Mouse (Mus musculus) hindbrain, embryonic 12.5 days (tissue): Measurements from ENCODE around the gene 2810006K23Rik. TPM values are rescaled to one million over a fixed set of nuclear protein-coding genes. Genes with fewer than 3 reads are reported as not detected.
"Not testable (repeated sequence)": the region's sequence is repeated elsewhere in the genome, so short reads cannot be mapped to it uniquely, and the experiment has no call there.

Experiments
- ATAC-seq: fragments of 200-750 bp; cut with Nextera tagmentation; 2 replicates; pipeline ENCODE4 v1.8.0; 2017; ENCODE audit warnings: moderate TSS enrichment; ENCODE audit not compliant: low FRiP score
- H3K27ac ChIP-seq: fragments of 300-500 bp; sonication (generic); 2 replicates; pipeline ENCODE4 v1.5.1; 2016; ENCODE audit warnings: mild to moderate bottlenecking
- H3K27me3 ChIP-seq: fragments of 300-500 bp; sonication (generic); 2 replicates; pipeline ENCODE4 v1.6.1; 2016; ENCODE audit warnings: mild to moderate bottlenecking
- H3K36me3 ChIP-seq: fragments of 300-500 bp; sonication (generic); 2 replicates; pipeline ENCODE4 v1.6.1; 2016; ENCODE audit warnings: mild to moderate bottlenecking
- H3K4me1 ChIP-seq: fragments of 300-500 bp; sonication (generic); 2 replicates; pipeline ENCODE4 v1.6.1; 2016
- H3K4me2 ChIP-seq: fragments of 300-500 bp; sonication (generic); replicated peaks from 2 replicates; pipeline ENCODE4 v1.6.1; 2016; ENCODE audit warnings: mild to moderate bottlenecking
- H3K4me3 ChIP-seq: fragments of 300-500 bp; sonication (generic); 2 replicates; pipeline ENCODE4 v1.5.1; 2016; ENCODE audit warnings: mild to moderate bottlenecking
- H3K9ac ChIP-seq: fragments of 300-500 bp; sonication (generic); 2 replicates; pipeline ENCODE4 v1.6.1; 2016; ENCODE audit warnings: mild to moderate bottlenecking, moderate library complexity
- H3K9me3 ChIP-seq: fragments of 300-500 bp; sonication (generic); replicated peaks from 2 replicates; pipeline ENCODE4 v1.6.1; 2016; ENCODE audit warnings: mild to moderate bottlenecking
- WGBS: fragments of 180-500 bp; shearing (Covaris S2); methylation state at CpG from one replicate; pipeline ENCODE4 v1.1.7; 2016; 5-methylcytosine and 5-hydroxymethylcytosine counted together
- polyA plus RNA-seq: library from polyadenylated mRNA; unstranded; fragments of >200 nt; fragmentation: Nextera tagmentation; extraction: Ambion mirVana; gene quantifications from 2 replicates; pipeline ENCODE4 v1.2.1, GENCODE M21; 2016

Gene 2810006K23Rik
- polyA plus RNA-seq, 1 experiment from 2014 or later = 20.0 TPM

DNA sequence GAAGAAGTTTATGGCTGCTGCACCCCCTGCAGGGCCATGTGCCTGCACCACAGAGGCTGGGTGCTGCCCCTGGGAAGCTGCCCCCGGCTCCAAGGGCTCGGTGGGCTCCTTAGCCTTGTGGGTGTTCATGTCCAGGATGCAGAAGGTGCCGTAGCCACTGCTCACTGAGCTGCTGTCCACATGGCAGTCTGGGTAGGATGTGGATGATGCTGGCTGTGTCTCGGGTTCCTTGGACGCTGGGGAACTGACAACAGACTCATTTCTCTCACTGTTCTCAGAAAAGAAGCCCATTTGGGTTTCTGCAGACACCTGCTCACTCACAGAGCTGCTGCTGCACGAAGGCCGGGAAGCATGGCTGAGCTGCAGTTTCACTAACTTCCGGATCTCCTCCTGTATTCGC lies 12.4 kb upstream of the 2810006K23Rik start:
- Histone ChIP-seq H3K4me3 (no peak overlapping the region), H3K9me3 (peaks cover 6% of the 10 kb centered on the region), H3K27me3 (no peaks in the 10 kb centered on the region), H3K36me3 (peaks cover 81% of the 10 kb centered on the region), H3K9ac (no peak overlapping the region), H3K27ac (no peak overlapping the region), H3K4me2 (no peak overlapping the region), H3K4me1 (no peaks in the 10 kb centered on the region)
- no peak for ATAC-seq
- 95% methylated on average over 9 of the region's 9 CpGs for WGBS

DNA sequence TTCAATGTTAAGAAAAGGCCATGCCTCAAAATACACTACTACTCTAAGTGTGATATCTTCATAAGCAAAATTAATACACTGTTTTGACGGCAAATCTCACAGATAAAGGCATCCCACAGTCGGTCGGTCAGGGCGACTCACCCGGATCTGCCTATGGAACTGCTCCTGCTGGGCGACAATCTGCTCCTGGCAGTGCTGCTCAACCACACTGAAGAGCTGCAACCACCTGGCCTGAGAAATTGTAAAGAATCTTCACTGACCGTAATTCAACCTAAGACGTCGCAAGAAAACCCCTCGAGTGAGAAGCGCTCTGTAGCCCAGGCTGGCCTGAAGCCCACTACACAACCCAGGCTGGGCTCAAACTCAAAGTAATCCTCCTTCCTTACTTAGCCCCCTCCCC lies 11.9 kb upstream of the 2810006K23Rik start:
- Histone ChIP-seq H3K9me3 (peaks cover 6% of the 10 kb centered on the region), H3K27me3 (no peaks in the 10 kb centered on the region), H3K4me2 (no peak overlapping the region), H3K4me3 (no peak overlapping the region), H3K9ac (no peak overlapping the region), H3K36me3 (peaks cover 81% of the 10 kb centered on the region), H3K27ac (no peak overlapping the region), H3K4me1 (no peaks in the 10 kb centered on the region)
- ATAC-seq = no peak
- 91% methylated on average over 11 of the region's 11 CpGs for WGBS

DNA sequence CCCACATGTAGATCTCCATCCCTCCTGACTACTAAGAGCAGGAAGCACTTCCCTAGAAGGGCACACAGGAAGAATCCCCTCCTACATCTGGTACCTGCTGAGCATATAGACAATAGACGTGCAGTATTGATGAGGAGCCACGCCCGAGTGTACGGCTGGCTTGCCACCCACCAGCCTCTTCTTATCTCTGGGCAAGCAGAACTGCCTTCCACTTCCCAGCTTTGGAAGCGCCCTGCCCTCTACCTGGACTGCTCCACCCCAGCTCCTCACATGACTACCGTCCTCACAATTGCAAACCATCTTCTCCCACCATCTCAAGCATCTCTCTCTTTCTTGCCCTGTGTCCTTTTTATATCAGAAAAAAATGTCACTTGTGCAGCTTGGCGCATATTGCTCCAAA lies 10.2 kb upstream of the 2810006K23Rik start:
- H3K36me3 ChIP-seq = peaks cover 75% of the 10 kb centered on the region

DNA sequence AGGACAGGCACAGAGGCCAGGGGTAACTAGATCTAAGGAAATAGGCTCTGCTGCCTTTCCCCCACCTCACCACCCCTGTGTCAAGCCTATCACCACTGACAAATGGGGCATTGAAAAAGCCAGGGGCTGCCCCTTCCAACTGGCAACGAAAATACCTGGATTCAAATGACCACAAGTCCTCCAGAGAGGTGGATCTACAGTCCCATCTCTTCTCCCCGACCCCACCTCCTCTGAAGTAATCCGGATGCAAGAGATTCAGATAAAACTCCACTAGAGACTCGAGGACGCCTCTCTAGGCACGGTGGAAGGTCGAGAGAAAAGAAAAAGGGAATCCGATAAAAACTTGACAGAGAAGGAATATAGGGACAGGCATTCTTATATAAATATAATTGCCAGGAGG lies 1.1 kb upstream of the 2810006K23Rik start:
- peaks cover 17% of the 10 kb centered on the region for H3K36me3 ChIP-seq
- no peaks in the 10 kb centered on the region for H3K9me3 ChIP-seq
- peaks cover 15% of the 10 kb centered on the region for H3K4me1 ChIP-seq
- peak overlapping the region; percentile 97 for H3K27ac ChIP-seq
- H3K4me3 ChIP-seq = peak overlapping the region; percentile 77
- H3K9ac ChIP-seq = peak overlapping the region; percentile 83
- no peaks in the 10 kb centered on the region for H3K27me3 ChIP-seq
- no peak for ATAC-seq
- 2% methylated on average over 8 of the region's 8 CpGs for WGBS
- peak overlapping the region; percentile 93 for H3K4me2 ChIP-seq

More for the DNA sequence above, 10.2 kb upstream of the 2810006K23Rik start:
- 91% methylated on average over 7 of the region's 7 CpGs for WGBS
- no peak for ATAC-seq
- Histone ChIP-seq H3K9ac (no peak overlapping the region), H3K4me3 (no peak overlapping the region), H3K4me1 (no peaks in the 10 kb centered on the region), H3K27me3 (no peaks in the 10 kb centered on the region), H3K27ac (no peak overlapping the region), H3K9me3 (no peaks in the 10 kb centered on the region; the same call in 1 of the 2 replicates), H3K4me2 (no peak overlapping the region)

DNA sequence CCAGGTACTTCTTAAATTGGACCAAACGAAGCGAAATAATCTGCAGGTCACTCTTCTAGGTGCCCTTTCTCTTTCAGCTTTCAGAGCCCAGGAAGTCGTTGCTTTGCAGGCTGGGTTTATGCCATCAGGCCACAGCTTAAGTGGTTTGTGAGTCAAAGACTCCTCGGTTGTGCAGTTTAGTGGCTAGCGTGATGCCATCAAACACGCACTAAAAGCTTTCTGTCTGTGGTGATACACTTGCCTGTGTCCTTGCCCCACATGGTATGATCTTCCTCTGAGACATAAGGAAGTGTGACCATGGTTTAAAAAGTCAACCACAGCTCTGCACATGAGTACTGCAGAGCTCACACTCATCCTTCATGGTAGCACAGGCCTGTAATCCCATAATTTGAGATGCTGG lies 2.2 kb downstream of the 2810006K23Rik start:
- WGBS = 90% methylated on average over 6 of the region's 6 CpGs
- Histone ChIP-seq H3K27me3 (no peaks in the 10 kb centered on the region), H3K4me2 (no peak overlapping the region), H3K9me3 (no peaks in the 10 kb centered on the region), H3K9ac (no peak overlapping the region), H3K36me3 (no peaks in the 10 kb centered on the region), H3K4me1 (peaks cover 31% of the 10 kb centered on the region), H3K27ac (no peak overlapping the region), H3K4me3 (no peak overlapping the region)
- no peak for ATAC-seq

DNA sequence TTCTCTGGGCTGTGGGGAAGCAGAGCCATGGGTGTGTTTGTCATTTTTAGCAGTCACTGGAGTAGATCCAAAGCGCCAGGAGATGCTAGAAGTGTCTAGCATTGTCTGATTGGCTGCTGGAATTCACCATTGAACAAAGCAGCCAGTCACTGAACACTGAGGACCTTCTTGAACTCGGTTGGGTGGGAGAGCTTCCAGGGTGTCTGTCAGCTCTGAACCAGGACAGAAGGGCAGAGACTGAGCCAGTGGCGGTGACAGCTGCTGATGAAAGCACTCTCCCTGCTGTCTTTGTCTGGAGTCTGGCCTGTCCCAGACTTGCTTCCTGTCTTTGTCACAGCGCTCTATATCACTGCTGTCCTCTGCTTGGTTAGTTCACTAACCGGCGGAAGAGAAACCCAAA lies 6.5 kb downstream of the 2810006K23Rik start:
- 23% methylated on average over 6 of the region's 6 CpGs for WGBS
- no peak overlapping the region for H3K4me2 ChIP-seq
- peak; percentile 87 for ATAC-seq

DNA sequence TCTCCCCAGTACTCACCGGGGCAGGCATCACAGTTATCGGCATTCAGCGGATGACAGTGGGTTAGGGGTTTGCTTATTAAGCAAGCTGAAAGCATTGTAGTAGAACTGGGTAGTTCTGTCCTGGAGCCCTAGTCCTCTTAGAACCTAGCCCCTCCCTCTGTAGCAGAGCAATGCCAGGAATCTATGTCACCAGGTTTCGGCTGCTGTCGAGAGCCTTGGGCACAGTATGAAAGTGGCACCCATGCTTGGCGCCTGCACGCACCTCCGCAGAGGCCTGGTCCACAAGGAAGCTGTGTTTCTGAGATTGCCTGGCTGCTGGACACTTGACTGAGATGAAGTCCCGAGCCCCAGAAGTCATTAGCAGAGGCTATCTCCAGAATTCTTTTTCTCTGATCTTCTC lies 9.2 kb downstream of the 2810006K23Rik start:
- H3K4me3 ChIP-seq = no peak overlapping the region
- no peak overlapping the region for H3K27ac ChIP-seq
- H3K27me3 ChIP-seq = no peaks in the 10 kb centered on the region
- H3K4me1 ChIP-seq = peaks cover 44% of the 10 kb centered on the region
- H3K36me3 ChIP-seq = no peaks in the 10 kb centered on the region
- no peak overlapping the region for H3K9ac ChIP-seq
- WGBS = 87% methylated on average over 9 of the region's 9 CpGs
- no peak for ATAC-seq
- H3K4me2 ChIP-seq = no peak overlapping the region
- H3K9me3 ChIP-seq = no peaks in the 10 kb centered on the region

More for the DNA sequence above, 6.5 kb downstream of the 2810006K23Rik start:
- Histone ChIP-seq H3K36me3 (no peaks in the 10 kb centered on the region), H3K27ac (peak overlapping the region; percentile 88), H3K4me1 (peaks cover 43% of the 10 kb centered on the region), H3K9me3 (no peaks in the 10 kb centered on the region), H3K27me3 (no peaks in the 10 kb centered on the region), H3K4me3 (no peak overlapping the region; the same call in 1 of the 2 replicates), H3K9ac (peak overlapping the region; percentile 18; the same call in 1 of the 2 replicates)

DNA sequence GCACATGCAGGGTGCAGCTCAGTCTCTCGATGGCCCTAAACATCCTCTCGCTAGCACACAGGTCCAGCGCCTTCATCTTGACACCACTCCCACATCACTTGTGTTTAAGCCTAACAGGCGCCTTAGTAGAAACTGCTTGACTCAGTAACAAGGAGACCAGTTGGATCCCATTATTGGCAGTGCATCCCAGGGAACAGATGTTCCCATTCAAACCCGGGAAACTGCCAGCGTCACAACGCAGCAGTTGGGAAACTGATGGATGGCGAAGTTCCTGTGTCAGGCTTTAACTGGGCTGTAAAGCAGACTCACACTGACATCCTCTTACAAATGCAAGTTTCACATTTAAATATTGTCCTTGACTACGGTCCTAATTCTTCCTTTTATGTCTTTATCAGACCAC lies 10.0 kb downstream of the 2810006K23Rik start:
- Histone ChIP-seq H3K9me3 (no peaks in the 10 kb centered on the region), H3K36me3 (no peaks in the 10 kb centered on the region), H3K27me3 (no peaks in the 10 kb centered on the region), H3K9ac (no peak overlapping the region), H3K4me2 (no peak overlapping the region), H3K27ac (peak overlapping the region; percentile 50), H3K4me3 (no peak overlapping the region), H3K4me1 (peaks cover 44% of the 10 kb centered on the region)
- 35% methylated on average over 9 of the region's 9 CpGs for WGBS
- no peak for ATAC-seq

DNA sequence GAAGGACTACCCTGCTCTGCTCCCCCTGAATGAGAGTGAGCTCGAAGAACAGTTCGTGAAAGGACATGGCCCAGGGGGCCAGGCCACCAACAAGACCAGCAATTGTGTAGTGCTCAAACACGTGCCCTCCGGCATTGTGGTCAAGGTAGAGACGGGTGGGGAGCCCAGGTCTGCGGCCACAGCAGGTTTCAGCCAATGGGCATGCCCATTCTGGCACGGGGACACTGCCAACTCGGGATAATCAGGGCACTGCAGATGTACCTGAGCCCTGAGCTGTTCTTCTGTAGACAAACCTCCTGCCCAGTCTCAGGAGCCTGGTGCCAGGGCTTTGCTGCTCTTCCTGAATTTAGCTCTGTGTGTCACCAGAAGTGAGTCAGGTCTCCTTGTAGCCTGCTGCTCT lies 10.9 kb downstream of the 2810006K23Rik start:
- Histone ChIP-seq H3K27me3 (no peaks in the 10 kb centered on the region), H3K4me2 (no peak overlapping the region), H3K4me3 (no peak overlapping the region), H3K36me3 (no peaks in the 10 kb centered on the region), H3K27ac (peak overlapping the region; percentile 50), H3K9me3 (no peaks in the 10 kb centered on the region), H3K4me1 (peaks cover 41% of the 10 kb centered on the region), H3K9ac (peak overlapping the region; percentile 24; the same call in 1 of the 2 replicates)
- 85% methylated on average over 8 of the region's 8 CpGs for WGBS
- ATAC-seq = no peak

DNA sequence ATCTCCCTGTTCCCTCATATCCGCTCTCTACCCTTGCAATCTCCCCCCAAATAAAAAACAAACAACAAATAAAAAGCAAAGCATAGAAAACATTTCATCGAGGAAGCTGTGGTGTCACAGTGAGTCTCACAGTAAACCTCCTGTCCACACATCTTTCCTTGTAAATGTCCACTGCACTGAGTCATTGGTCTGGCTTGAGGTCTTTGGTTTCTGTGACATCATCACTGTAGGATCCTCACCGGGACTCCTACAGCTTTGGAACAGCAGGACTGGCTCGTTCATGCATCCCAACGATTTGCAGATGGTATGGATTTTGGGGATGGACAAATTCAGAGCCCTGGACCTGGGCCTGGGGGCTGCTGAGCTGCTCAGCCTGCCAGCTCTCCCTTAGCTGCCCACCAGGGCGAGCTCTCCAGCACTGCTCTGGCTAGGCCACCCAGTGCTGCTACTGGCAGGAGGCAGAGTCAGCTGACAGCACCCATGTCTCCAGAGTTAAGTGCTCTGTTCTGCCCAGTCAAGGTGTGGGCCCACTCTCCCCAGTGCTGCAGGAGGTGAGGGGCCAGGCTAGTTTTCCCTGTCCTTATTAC lies 14.0 kb downstream of the 2810006K23Rik start:
- H3K9me3 ChIP-seq = not testable (repeated sequence)
- H3K36me3 ChIP-seq = peaks cover 21% of the 10 kb centered on the region
- WGBS = 68% methylated on average over 6 of the region's 6 CpGs

DNA sequence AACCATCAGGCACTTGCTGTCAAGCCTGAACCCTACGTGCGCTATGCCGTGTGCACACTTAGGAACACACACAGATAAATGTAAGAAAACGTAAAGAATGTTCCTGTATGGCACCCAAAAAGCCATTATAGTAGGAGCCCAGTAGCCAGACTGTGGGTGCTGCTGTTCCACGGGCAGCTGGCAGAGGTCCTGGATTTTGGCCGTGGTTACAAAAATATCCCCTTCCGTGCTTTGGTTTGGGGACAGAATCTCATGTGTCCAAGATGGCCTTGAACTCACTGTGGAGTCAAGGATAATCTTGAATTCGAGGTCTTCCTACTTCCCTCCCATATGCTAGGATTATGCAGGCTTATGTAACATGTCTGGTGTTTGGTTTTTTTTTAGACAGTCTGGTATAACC lies 15.0 kb downstream of the 2810006K23Rik start:
- WGBS = 86% methylated on average over 8 of the region's 8 CpGs
- Histone ChIP-seq H3K27ac (no peak overlapping the region; the same call in 1 of the 2 replicates), H3K9me3 (no peaks in the 10 kb centered on the region)

More for the DNA sequence above, 14.0 kb downstream of the 2810006K23Rik start:
- not testable (repeated sequence) for ATAC-seq, H3K27me3 ChIP-seq, H3K9ac ChIP-seq, H3K27ac ChIP-seq, H3K4me3 ChIP-seq, H3K4me2 ChIP-seq
- H3K4me1 ChIP-seq = peaks cover 20% of the 10 kb centered on the region

DNA sequence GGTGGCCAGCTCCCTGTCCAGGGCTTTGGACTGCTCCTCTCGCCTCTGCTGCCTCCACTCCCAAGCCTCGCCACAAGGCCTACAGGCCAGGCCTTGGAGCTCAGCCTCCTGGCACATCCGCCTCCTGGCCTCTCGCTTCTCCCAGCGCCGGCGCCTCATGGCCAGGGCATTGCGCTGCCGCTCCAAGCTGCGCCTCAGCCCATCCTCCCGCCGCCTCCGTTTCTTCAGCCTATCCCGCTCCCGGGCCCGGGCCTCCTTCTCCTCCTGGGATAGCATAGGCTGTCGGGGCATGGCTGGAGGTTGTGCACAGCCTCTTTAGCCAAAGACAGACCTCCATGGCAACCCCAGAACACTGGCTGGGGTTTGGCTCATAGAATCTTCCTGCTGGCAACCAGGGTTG lies 21.3 kb downstream of the 2810006K23Rik start:
- H3K36me3 ChIP-seq = peaks cover 41% of the 10 kb centered on the region
- H3K9ac ChIP-seq = peak overlapping the region; percentile 35; the same call in 1 of the 2 replicates
- no peak for ATAC-seq
- H3K9me3 ChIP-seq = no peaks in the 10 kb centered on the region
- H3K4me1 ChIP-seq = peaks cover 33% of the 10 kb centered on the region
- no peak overlapping the region for H3K4me3 ChIP-seq
- 92% methylated on average over 17 of the region's 17 CpGs for WGBS
- peak overlapping the region; percentile 81 for H3K4me2 ChIP-seq
- no peaks in the 10 kb centered on the region for H3K27me3 ChIP-seq
- H3K27ac ChIP-seq = peak overlapping the region; percentile 100; the same call in 1 of the 2 replicates

More for the DNA sequence above, 15.0 kb downstream of the 2810006K23Rik start:
- no peak overlapping the region for H3K4me3 ChIP-seq
- H3K4me2 ChIP-seq = no peak overlapping the region
- H3K9ac ChIP-seq = no peak overlapping the region
- ATAC-seq = no peak
- no peaks in the 10 kb centered on the region for H3K27me3 ChIP-seq
- H3K36me3 ChIP-seq = peaks cover 25% of the 10 kb centered on the region
- peaks cover 16% of the 10 kb centered on the region for H3K4me1 ChIP-seq

DNA sequence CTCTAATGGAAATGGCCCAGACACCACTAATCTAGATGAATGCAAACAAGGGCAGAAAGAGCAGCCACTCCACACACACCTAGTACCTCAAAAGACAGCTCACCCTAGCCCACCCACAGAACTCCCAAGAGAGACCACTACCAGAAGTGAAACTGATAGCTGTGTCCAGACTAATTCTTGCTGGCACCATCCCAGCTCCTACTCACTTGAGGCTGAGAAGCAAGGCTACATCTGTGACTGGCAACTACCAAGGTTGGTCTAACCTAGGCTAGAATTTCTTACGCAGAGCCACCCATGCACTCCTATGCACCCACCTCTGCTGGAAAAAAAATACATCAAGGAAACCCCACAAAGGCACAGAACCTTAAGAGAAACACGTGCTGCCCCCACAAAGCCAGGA lies 22.5 kb downstream of the 2810006K23Rik start:
- H3K9me3 ChIP-seq = no peaks in the 10 kb centered on the region
- peak overlapping the region; percentile 81 for H3K4me2 ChIP-seq
- no peak for ATAC-seq
- peak overlapping the region; percentile 100 for H3K9ac ChIP-seq
- H3K4me3 ChIP-seq = peak overlapping the region; percentile 98
- H3K36me3 ChIP-seq = peaks cover 32% of the 10 kb centered on the region
- peak overlapping the region; percentile 100 for H3K27ac ChIP-seq
- peaks cover 33% of the 10 kb centered on the region for H3K4me1 ChIP-seq
- WGBS = 82% methylated on average over 2 of the region's 2 CpGs
- no peaks in the 10 kb centered on the region for H3K27me3 ChIP-seq
